Mouse (Mus musculus): Measurements from ENCODE around the gene Fam110a. TPM values are rescaled to one million over a fixed set of nuclear protein-coding genes. Genes with fewer than 3 reads are reported as not detected.

Fam110a gene
- polyA plus RNA-seq, 1 experiment: 14.0 TPM

DNA sequence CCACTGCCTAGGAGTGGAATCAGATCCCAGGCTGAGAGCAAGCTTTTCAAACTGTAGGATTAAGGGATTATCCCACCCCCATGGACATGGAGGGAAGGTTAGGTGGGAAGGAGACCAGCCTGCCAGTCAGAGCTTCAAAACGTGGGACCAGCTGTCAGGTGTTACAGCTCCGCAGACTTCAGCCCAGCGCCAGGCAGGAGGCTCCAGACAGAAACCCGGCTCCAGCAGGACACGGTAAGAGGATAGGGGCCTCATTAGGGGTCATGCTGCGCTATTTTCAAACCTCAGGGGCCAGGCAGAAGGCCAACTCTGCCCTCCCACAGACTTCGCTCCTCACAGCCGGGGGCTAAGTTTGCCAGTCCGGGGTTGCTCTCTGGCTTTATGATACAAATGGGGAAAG is 16.0 kb downstream of the Fam110a start:
- no peaks in the 10 kb centered on the region for H3K27me3 ChIP-seq (ENCODE audit: control insufficient read depth, insufficient read depth, low read length)
- peaks cover 4% of the 10 kb centered on the region for H3K36me3 ChIP-seq (ENCODE audit: control insufficient read depth, insufficient read depth, low read length)
- no peak overlapping the region for H3K27ac ChIP-seq (ENCODE audit: insufficient read depth, low read depth, low read length)
- no peak overlapping the region for H3K4me3 ChIP-seq (ENCODE audit: low read depth, low read length)
- no peak for TF ChIP-seq CTCF (IDR thresholded peaks at IDR 0.05; ENCODE audit: extremely low read depth, insufficient read length, insufficient replicate concordance, low read depth, low read length)
- TF ChIP-seq POLR2A (IDR thresholded peaks at IDR 0.05; ENCODE audit: low read depth, low read length): no peak
- 60% methylated on average over 9 of the region's 9 CpGs for WGBS
- peaks cover 6% of the 10 kb centered on the region for H3K4me1 ChIP-seq (ENCODE audit: control insufficient read depth, insufficient read depth, insufficient read length, low read length)

DNA sequence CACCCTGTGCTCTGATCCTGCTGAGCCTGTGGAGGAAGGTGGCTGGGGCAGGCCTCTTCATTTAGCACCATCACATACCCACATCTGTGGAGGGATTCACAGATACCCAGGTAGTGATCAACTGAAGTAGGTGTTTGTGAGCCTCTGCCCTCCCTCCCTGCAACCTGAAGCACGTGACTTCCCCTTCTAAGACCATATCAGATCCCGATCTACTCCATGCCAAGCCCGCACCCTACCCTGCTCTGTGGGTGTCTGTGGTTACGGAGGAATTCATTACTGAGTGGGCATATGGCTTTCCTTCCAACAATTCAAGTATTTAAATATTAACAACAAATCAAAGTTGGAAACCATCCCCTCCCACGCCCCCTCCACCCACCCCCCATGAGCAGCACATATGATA is 16.7 kb downstream of the Fam110a start:
- Histone ChIP-seq H3K4me3 (ENCODE audit: low read depth, low read length) (no peak overlapping the region), H3K27ac (ENCODE audit: insufficient read depth, low read depth, low read length) (no peak overlapping the region), H3K27me3 (ENCODE audit: control insufficient read depth, insufficient read depth, low read length) (no peaks in the 10 kb centered on the region), H3K36me3 (ENCODE audit: control insufficient read depth, insufficient read depth, low read length) (peaks cover 1% of the 10 kb centered on the region; the same call in 1 of the 2 replicates), H3K4me1 (ENCODE audit: control insufficient read depth, insufficient read depth, insufficient read length, low read length) (peaks cover 6% of the 10 kb centered on the region)
- WGBS: 85% methylated on average over 5 of the region's 5 CpGs
- TF ChIP-seq CTCF (IDR thresholded peaks at IDR 0.05; ENCODE audit: extremely low read depth, insufficient read length, insufficient replicate concordance, low read depth, low read length) (no peak), POLR2A (IDR thresholded peaks at IDR 0.05; ENCODE audit: low read depth, low read length) (no peak)

GRCm38 (mm10) chr2:151962474-151962873 is 17.5 kb downstream of the Fam110a start:
- TF ChIP-seq POLR2A (IDR thresholded peaks at IDR 0.05; ENCODE audit: low read depth, low read length): no peak
- no peak for TF ChIP-seq CTCF (IDR thresholded peaks at IDR 0.05; ENCODE audit: extremely low read depth, insufficient read length, insufficient replicate concordance, low read depth, low read length)
- 48% methylated on average over 10 of the region's 10 CpGs for WGBS
- Histone ChIP-seq H3K4me1 (ENCODE audit: control insufficient read depth, insufficient read depth, insufficient read length, low read length) (peaks cover 3% of the 10 kb centered on the region; the same call in 1 of the 2 replicates), H3K4me3 (ENCODE audit: low read depth, low read length) (no peak overlapping the region), H3K27me3 (ENCODE audit: control insufficient read depth, insufficient read depth, low read length) (no peaks in the 10 kb centered on the region), H3K27ac (ENCODE audit: insufficient read depth, low read depth, low read length) (no peak overlapping the region), H3K36me3 (ENCODE audit: control insufficient read depth, insufficient read depth, low read length) (no peaks in the 10 kb centered on the region)

GRCm38 (mm10) chr2:151961284-151962196 is 18.5 kb downstream of the Fam110a start:
- H3K4me3 ChIP-seq (ENCODE audit: low read depth, low read length): no peak overlapping the region
- no peak overlapping the region for H3K27ac ChIP-seq (ENCODE audit: insufficient read depth, low read depth, low read length)
- WGBS: 72% methylated on average over 9 of the region's 9 CpGs
- TF ChIP-seq CTCF (IDR thresholded peaks at IDR 0.05; ENCODE audit: extremely low read depth, insufficient read length, insufficient replicate concordance, low read depth, low read length): no peak
- no peak for TF ChIP-seq POLR2A (IDR thresholded peaks at IDR 0.05; ENCODE audit: low read depth, low read length)
- peaks cover 3% of the 10 kb centered on the region; the same call in 1 of the 2 replicates for H3K4me1 ChIP-seq (ENCODE audit: control insufficient read depth, insufficient read depth, insufficient read length, low read length)
- no peaks in the 10 kb centered on the region for H3K36me3 ChIP-seq (ENCODE audit: control insufficient read depth, insufficient read depth, low read length)
- H3K27me3 ChIP-seq (ENCODE audit: control insufficient read depth, insufficient read depth, low read length): no peaks in the 10 kb centered on the region

DNA sequence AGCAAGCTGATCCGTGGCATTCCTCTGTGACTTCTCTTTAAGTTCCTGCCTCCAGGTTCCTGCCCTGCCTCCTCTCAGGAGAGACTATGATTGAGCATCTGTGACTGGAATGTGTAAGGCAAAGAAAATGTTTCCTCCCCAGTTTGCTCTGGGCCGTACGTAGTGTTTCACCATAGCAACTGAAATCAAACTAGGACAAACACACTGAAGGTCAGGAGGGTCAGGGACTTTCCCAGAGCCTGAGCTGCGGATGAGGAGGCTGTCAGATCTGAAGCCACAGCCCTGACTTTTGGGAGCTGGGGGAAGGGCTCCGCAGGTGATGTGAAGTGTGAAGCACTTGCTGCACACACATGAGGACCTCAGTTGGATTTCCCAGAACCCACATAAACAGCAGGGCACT is 20.7 kb downstream of the Fam110a start:
- TF ChIP-seq CTCF (IDR thresholded peaks at IDR 0.05; ENCODE audit: extremely low read depth, insufficient read length, insufficient replicate concordance, low read depth, low read length): no peak
- TF ChIP-seq POLR2A (IDR thresholded peaks at IDR 0.05; ENCODE audit: low read depth, low read length): no peak
- 24% methylated on average over 5 of the region's 5 CpGs for WGBS
- Histone ChIP-seq H3K27ac (ENCODE audit: insufficient read depth, low read depth, low read length) (peak overlapping the region; percentile 25; the same call in 1 of the 2 replicates), H3K4me3 (ENCODE audit: low read depth, low read length) (no peak overlapping the region), H3K27me3 (ENCODE audit: control insufficient read depth, insufficient read depth, low read length) (no peaks in the 10 kb centered on the region), H3K36me3 (ENCODE audit: control insufficient read depth, insufficient read depth, low read length) (no peaks in the 10 kb centered on the region), H3K4me1 (ENCODE audit: control insufficient read depth, insufficient read depth, insufficient read length, low read length) (peaks cover 3% of the 10 kb centered on the region; the same call in 1 of the 2 replicates)

DNA sequence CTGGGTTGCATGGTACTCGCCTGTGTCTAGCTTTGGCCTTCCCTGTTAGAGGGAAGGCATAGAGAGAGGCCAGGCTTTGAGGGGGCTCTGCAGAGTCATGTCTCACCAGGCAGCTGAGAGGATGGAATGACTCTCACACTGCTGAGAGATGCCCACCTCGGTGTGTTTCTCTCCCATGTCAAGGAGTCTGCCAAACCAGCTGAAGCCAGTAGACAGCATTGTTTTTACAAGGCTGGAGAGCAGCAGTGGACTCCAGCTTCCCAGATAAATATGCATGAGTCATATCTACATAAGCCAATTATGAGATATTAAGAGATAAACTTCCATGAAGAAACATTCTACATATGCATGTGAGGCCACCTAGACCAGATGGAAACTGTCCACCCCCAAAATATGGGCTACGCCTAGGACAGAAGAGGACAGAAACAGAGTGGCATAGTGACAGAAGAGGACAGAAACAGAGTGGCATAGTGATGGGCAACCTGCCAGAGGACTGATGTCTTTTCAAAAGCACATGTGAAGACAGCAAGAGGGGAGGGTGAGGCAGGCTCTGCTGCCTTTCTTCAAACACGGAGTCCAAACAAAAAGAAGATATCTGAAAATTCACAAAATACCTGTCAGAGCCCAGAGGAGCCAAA is 23.4 kb downstream of the Fam110a start:
- TF ChIP-seq POLR2A (IDR thresholded peaks at IDR 0.05; ENCODE audit: low read depth, low read length): no peak
- no peak for TF ChIP-seq CTCF (IDR thresholded peaks at IDR 0.05; ENCODE audit: extremely low read depth, insufficient read length, insufficient replicate concordance, low read depth, low read length)
- Histone ChIP-seq H3K27ac (ENCODE audit: insufficient read depth, low read depth, low read length) (no peak overlapping the region), H3K4me1 (ENCODE audit: control insufficient read depth, insufficient read depth, insufficient read length, low read length) (peaks cover 3% of the 10 kb centered on the region; the same call in 1 of the 2 replicates), H3K4me3 (ENCODE audit: low read depth, low read length) (no peak overlapping the region), H3K27me3 (ENCODE audit: control insufficient read depth, insufficient read depth, low read length) (no peaks in the 10 kb centered on the region), H3K36me3 (ENCODE audit: control insufficient read depth, insufficient read depth, low read length) (no peaks in the 10 kb centered on the region)
- WGBS: 69% methylated on average over 4 of the region's 4 CpGs

DNA sequence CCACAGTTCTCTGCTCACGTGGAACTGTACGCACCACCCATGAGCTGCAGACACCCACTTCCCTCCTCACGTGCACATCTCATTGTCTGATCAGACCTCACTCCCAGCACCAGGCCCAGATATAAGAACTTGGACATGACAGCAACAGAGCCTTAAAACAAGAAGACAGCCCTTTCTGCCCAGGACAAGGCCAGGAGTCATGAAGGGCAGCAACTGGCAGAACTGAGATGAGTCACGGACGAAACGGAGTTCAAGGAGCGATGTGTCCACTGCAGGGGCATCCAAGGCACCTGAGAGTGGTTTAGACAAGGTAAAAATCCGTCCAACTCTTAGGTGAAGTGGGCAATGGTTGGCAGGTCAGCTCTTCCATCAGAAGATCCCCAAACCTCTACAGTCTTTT is 26.4 kb downstream of the Fam110a start:
- TF ChIP-seq POLR2A (IDR thresholded peaks at IDR 0.05; ENCODE audit: low read depth, low read length) (no peak), CTCF (IDR thresholded peaks at IDR 0.05; ENCODE audit: extremely low read depth, insufficient read length, insufficient replicate concordance, low read depth, low read length) (no peak)
- Histone ChIP-seq H3K36me3 (ENCODE audit: control insufficient read depth, insufficient read depth, low read length) (no peaks in the 10 kb centered on the region), H3K4me1 (ENCODE audit: control insufficient read depth, insufficient read depth, insufficient read length, low read length) (no peaks in the 10 kb centered on the region), H3K27ac (ENCODE audit: insufficient read depth, low read depth, low read length) (no peak overlapping the region), H3K4me3 (ENCODE audit: low read depth, low read length) (no peak overlapping the region), H3K27me3 (ENCODE audit: control insufficient read depth, insufficient read depth, low read length) (no peaks in the 10 kb centered on the region)
- WGBS: 89% methylated on average over 8 of the region's 8 CpGs
